Comparison of ENCODE assay signal across 9 mouse cellular contexts in genomic region chr11:117786294-117786693, GRCm38 (mm10). TPM values are rescaled to one million over a fixed set of nuclear protein-coding genes. Genes with fewer than 3 reads are reported as not detected.
DNase-seq lines count a peak whose midpoint lies in the region; ATAC-seq lines count a peak whose summit lies in the region.
"Had no signal": no experiment of that assay in that cellular context is flagged by ENCODE, and none has a peak within 500 bp of the region (broad histone marks: within the 10 kb centered on the region; RNA-seq: fewer than 3 reads in every experiment).

No protein-coding gene starts in this region.

- no peaks in the 10 kb centered on the region for H3K9me3 ChIP-seq in forebrain, embryonic 10.5 days
- no peaks in the 10 kb centered on the region for H3K9me3 ChIP-seq in forebrain, embryonic 16.5 days (ENCODE audit: control insufficient read depth, low read length)
- H3K9me3 ChIP-seq in embryonic facial prominence, embryonic 10.5 days = no peaks in the 10 kb centered on the region

- DNase-seq in forebrain, embryonic 10.5 days (ENCODE audit: extremely low spot score, low spot score) = peak; percentile 57
- DNase-seq in urinary bladder, postnatal 25 days (ENCODE audit: low spot score) = peak; percentile 46
- DNase-seq in urinary bladder, postnatal 4 days (ENCODE audit: low spot score in 2 of 2) = no peak
- peak; percentile 73 for DNase-seq in embryonic facial prominence, embryonic 10.5 days (ENCODE audit: low spot score)
- DNase-seq in kidney, postnatal 10 days = peak; percentile 84
- DNase-seq in lung, postnatal 4 days = peak; percentile 74 to 78
- DNase-seq in thymus, postnatal 0 days (ENCODE audit: low spot score) = peak; percentile 72

- H3K27me3 ChIP-seq in forebrain, embryonic 10.5 days (ENCODE audit: poor library complexity, severe bottlenecking) = peaks cover 64% of the 10 kb centered on the region
- peaks cover 14% of the 10 kb centered on the region for H3K27me3 ChIP-seq in forebrain, embryonic 16.5 days (replicated peaks; ENCODE audit: control insufficient read depth, insufficient read depth, low read length)
- peaks cover 64% of the 10 kb centered on the region for H3K27me3 ChIP-seq in embryonic facial prominence, embryonic 10.5 days (replicated peaks; ENCODE audit: low read depth, poor library complexity, severe bottlenecking)

- H3K36me3 ChIP-seq in forebrain, embryonic 10.5 days (replicated peaks) = no peaks in the 10 kb centered on the region
- H3K36me3 ChIP-seq in forebrain, embryonic 16.5 days (ENCODE audit: control insufficient read depth, insufficient read depth) = no peaks in the 10 kb centered on the region
- no peaks in the 10 kb centered on the region for H3K36me3 ChIP-seq in embryonic facial prominence, embryonic 10.5 days (replicated peaks)

- 6% methylated on average over 10 of the region's 10 CpGs for WGBS in forebrain, embryonic 10.5 days
- 5% methylated on average over 10 of the region's 10 CpGs for WGBS in forebrain, embryonic 16.5 days
- 7% methylated on average over 10 of the region's 10 CpGs for WGBS in embryonic facial prominence, embryonic 10.5 days

- no peak for ATAC-seq in forebrain, embryonic 16.5 days

- peak overlapping the region; percentile 51; the same call in 1 of the 2 replicates for H3K27ac ChIP-seq in forebrain, embryonic 10.5 days
- H3K27ac ChIP-seq in forebrain, embryonic 16.5 days (ENCODE audit: low read length) = no peak overlapping the region
- H3K27ac ChIP-seq in embryonic facial prominence, embryonic 10.5 days (replicated peaks) = 0 out of 2 replicates have a peak overlapping the region, but pooled peaks have one; percentile 25

- H3K4me1 ChIP-seq in forebrain, embryonic 10.5 days = peaks cover 45% of the 10 kb centered on the region
- H3K4me1 ChIP-seq in forebrain, embryonic 16.5 days (replicated peaks; ENCODE audit: control insufficient read depth, insufficient read depth, low read length) = peaks cover 13% of the 10 kb centered on the region
- peaks cover 38% of the 10 kb centered on the region for H3K4me1 ChIP-seq in embryonic facial prominence, embryonic 10.5 days

- H3K4me2 ChIP-seq in forebrain, embryonic 16.5 days (ENCODE audit: low read length) = no peak overlapping the region

- no peak overlapping the region for H3K9ac ChIP-seq in forebrain, embryonic 16.5 days (replicated peaks; ENCODE audit: low read depth, low read length)

- no peak overlapping the region for H3K4me3 ChIP-seq in forebrain, embryonic 10.5 days
- H3K4me3 ChIP-seq in forebrain, embryonic 16.5 days (replicated peaks; ENCODE audit: low read length) = no peak overlapping the region
- no peak overlapping the region for H3K4me3 ChIP-seq in embryonic facial prominence, embryonic 10.5 days

RNA-seq across cellular contexts. Expression of gene Tmc6, which starts 4.3 kb away (rescaled TPM):
- polyA plus RNA-seq in forebrain, embryonic 10.5 days (2016; fragmentation: Nextera tagmentation; extraction: Ambion mirVana) = 11.0 and 12.2 TPM in 2 replicates
- 2.7 and 3.3 TPM in 2 replicates for polyA plus RNA-seq in forebrain, embryonic 16.5 days (2015; fragmentation: Nextera tagmentation; extraction: Ambion mirVana)
- polyA plus RNA-seq in embryonic facial prominence, embryonic 10.5 days (2016; fragmentation: Nextera tagmentation; extraction: Ambion mirVana) = 16.6 and 19.8 TPM in 2 replicates
- polyA plus RNA-seq in thymus, postnatal 0 days (2015; fragmentation: Nextera tagmentation; extraction: Ambion mirVana) = 46.7 and 58.9 TPM in 2 replicates

RNA-seq across cellular contexts. Expression of gene Tmc8, which starts 4.4 kb away (rescaled TPM):
- polyA plus RNA-seq in forebrain, embryonic 10.5 days (2016; fragmentation: Nextera tagmentation; extraction: Ambion mirVana) = 1.4 and 1.5 TPM in 2 replicates
- polyA plus RNA-seq in forebrain, embryonic 16.5 days (2015; fragmentation: Nextera tagmentation; extraction: Ambion mirVana) = 0.78 and 0.99 TPM in 2 replicates
- 1.2 and 1.4 TPM in 2 replicates for polyA plus RNA-seq in embryonic facial prominence, embryonic 10.5 days (2016; fragmentation: Nextera tagmentation; extraction: Ambion mirVana)
- polyA plus RNA-seq in thymus, postnatal 0 days (2015; fragmentation: Nextera tagmentation; extraction: Ambion mirVana) = 37.5 and 41.1 TPM in 2 replicates

RNA-seq across cellular contexts. Expression of gene 6030468B19Rik, which starts 11.2 kb away (rescaled TPM):
- 1.8 and 3.2 TPM in 2 replicates for polyA plus RNA-seq in forebrain, embryonic 10.5 days (2016; fragmentation: Nextera tagmentation; extraction: Ambion mirVana)
- polyA plus RNA-seq in forebrain, embryonic 16.5 days (2015; fragmentation: Nextera tagmentation; extraction: Ambion mirVana) = not detected in 2 replicates
- polyA plus RNA-seq in embryonic facial prominence, embryonic 10.5 days (2016; fragmentation: Nextera tagmentation; extraction: Ambion mirVana) = 0.69 and 1.4 TPM in 2 replicates
- polyA plus RNA-seq in thymus, postnatal 0 days (2015; fragmentation: Nextera tagmentation; extraction: Ambion mirVana) = 0.21 and 0.55 TPM in 2 replicates
- polyA plus RNA-seq: neural tube, embryonic 14.5 days had no signal

RNA-seq across cellular contexts. Expression of gene Gm20708, which starts 23.2 kb away (rescaled TPM):
- 0.17 and 0.58 TPM in 2 replicates for polyA plus RNA-seq in forebrain, embryonic 10.5 days (2016; fragmentation: Nextera tagmentation; extraction: Ambion mirVana)
- 0.19 and 0.90 TPM in 2 replicates for polyA plus RNA-seq in forebrain, embryonic 16.5 days (2015; fragmentation: Nextera tagmentation; extraction: Ambion mirVana)
- 0.28 and 0.41 TPM in 2 replicates for polyA plus RNA-seq in embryonic facial prominence, embryonic 10.5 days (2016; fragmentation: Nextera tagmentation; extraction: Ambion mirVana)
- polyA plus RNA-seq in thymus, postnatal 0 days (2015; fragmentation: Nextera tagmentation; extraction: Ambion mirVana) = 0.13 and 0.48 TPM in 2 replicates

RNA-seq across cellular contexts. Expression of gene Syngr2, which starts 23.2 kb away (rescaled TPM):
- polyA plus RNA-seq in forebrain, embryonic 10.5 days (2016; fragmentation: Nextera tagmentation; extraction: Ambion mirVana) = 36.9 and 38.0 TPM in 2 replicates
- 13.1 and 14.4 TPM in 2 replicates for polyA plus RNA-seq in forebrain, embryonic 16.5 days (2015; fragmentation: Nextera tagmentation; extraction: Ambion mirVana)
- 27.7 and 29.9 TPM in 2 replicates for polyA plus RNA-seq in embryonic facial prominence, embryonic 10.5 days (2016; fragmentation: Nextera tagmentation; extraction: Ambion mirVana)
- 100.0 and 116 TPM in 2 replicates for polyA plus RNA-seq in thymus, postnatal 0 days (2015; fragmentation: Nextera tagmentation; extraction: Ambion mirVana)

Comparison
In these comparisons a context has a peak if more than half of its experiments do, and no peak if none do; other contexts are left out.
1. DNase-seq: peak in forebrain, embryonic 10.5 days (single experiment), urinary bladder, postnatal 25 days (single experiment), embryonic facial prominence, embryonic 10.5 days (single experiment), kidney, postnatal 10 days (single experiment), lung, postnatal 4 days (2 of 2) and thymus, postnatal 0 days (single experiment); none in urinary bladder, postnatal 4 days (0 of 2).
2. RNA of gene Tmc8, which starts 4.4 kb away (polyA plus RNA-seq): 37.5 to 41.1 TPM in thymus, postnatal 0 days; 1.2 to 1.4 TPM in embryonic facial prominence, embryonic 10.5 days, 1.4 to 1.5 TPM in forebrain, embryonic 10.5 days and 0.78 to 0.99 TPM in forebrain, embryonic 16.5 days; every median in the first group is over 10 times any median in the second.